Mouse (Mus musculus): ENCODE results near the gene Ip6k2. TPM values are rescaled to one million over a fixed set of nuclear protein-coding genes. Genes with fewer than 3 reads are reported as not detected.

Ip6k2 gene
- total RNA-seq, 1 experiment: 24.4 TPM

DNA sequence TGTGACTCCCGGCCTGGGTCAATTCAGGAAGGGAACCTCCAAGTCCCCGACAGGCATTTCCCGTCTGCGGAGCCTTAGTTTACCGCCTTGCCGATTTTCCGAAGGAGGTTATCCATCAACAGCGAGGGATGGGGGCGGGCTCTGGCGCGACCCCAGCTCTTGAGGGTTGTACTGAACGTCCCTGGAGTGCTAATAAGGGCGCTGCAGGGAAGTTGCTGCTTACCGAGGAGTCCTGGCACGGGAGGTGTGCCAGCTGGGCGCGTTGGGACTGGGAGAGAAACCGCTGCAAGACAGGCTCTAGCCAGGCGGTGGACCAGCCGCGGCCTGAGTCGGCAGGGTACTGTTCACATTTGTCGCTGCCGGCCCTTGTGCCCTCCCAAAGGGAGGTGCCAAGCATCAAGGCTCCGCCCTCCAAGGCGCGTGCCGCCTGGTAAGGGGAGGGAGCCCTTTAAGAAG is 70.7 kb downstream of the Ip6k2 start:
- Histone ChIP-seq H3K9me3 (ENCODE audit: control insufficient read depth, insufficient read depth, low read depth, low read length) (no peaks in the 10 kb centered on the region), H3K36me3 (ENCODE audit: control insufficient read depth, insufficient read depth, low read length, poor library complexity, severe bottlenecking) (peaks cover 3% of the 10 kb centered on the region; the same call in 1 of the 2 replicates), H3K4me1 (ENCODE audit: control insufficient read depth in 2 of 2, insufficient read depth in 2 of 2, low read length in 2 of 2, poor library complexity in 1 of 2) (peaks cover 0 to 12% of the 10 kb centered on the region in 2 experiments; a peak in 1 of 4 replicates), H3K4me3 (ENCODE audit: insufficient read depth in 1 of 2, low read depth in 1 of 2, low read length in 2 of 2, poor library complexity in 1 of 2, severe bottlenecking in 1 of 2) (peak overlapping the region; percentile 73 to 91), H3K9ac (ENCODE audit: insufficient read depth, low read depth, low read length, poor library complexity, severe bottlenecking) (peak overlapping the region; percentile 86), H3K27ac (ENCODE audit: insufficient read depth, low read depth, low read length, poor library complexity, severe bottlenecking) (no peak overlapping the region; the same call in 1 of the 2 replicates)
- in situ Hi-C loops (cut with MboI; ENCODE audit: low sequenced_read_pairs in 2 of 2, unreplicated experiment in 2 of 2): no loop called here
- peak; percentile 86 for DNase-seq (ENCODE audit: low read depth, low spot score)
- TF ChIP-seq HCFC1 (IDR thresholded peaks at IDR 0.05; ENCODE audit: borderline replicate concordance, insufficient read depth, low read length) (no peak), ZC3H11A (IDR thresholded peaks at IDR 0.05; ENCODE audit: borderline replicate concordance, low read depth, low read length) (no peak), MAFK (IDR thresholded peaks at IDR 0.05; ENCODE audit: insufficient read depth, low read depth, low read length) (no peak), CHD2 (IDR thresholded peaks at IDR 0.05; ENCODE audit: low read depth, low read length) (no peak), ZNF384 (IDR thresholded peaks at IDR 0.05; ENCODE audit: low read depth, low read length) (no peak)

DNA sequence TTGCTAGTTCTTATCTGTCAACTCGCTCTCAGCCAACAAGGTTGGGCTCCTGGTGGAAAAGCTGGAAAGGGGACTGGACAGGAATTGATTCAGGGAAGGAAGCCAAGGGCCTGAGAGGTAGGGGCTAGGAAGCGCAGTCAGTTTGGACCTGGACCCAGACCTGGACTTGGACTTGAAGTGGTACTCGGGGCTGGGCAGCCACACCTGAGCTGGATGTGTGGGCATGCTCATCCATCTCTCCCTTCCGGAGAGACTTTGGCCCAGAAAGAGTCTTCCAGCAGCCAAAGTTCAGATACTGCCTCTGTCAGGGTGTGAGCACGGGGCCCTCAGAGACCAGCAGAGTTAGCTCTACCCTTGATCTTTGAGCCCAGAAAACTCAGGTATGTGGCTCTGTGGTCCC is 71.7 kb downstream of the Ip6k2 start:
- no peak for DNase-seq (ENCODE audit: low read depth, low spot score)
- H3K4me1 ChIP-seq (ENCODE audit: control insufficient read depth in 2 of 2, insufficient read depth in 2 of 2, low read length in 2 of 2, poor library complexity in 1 of 2): peaks cover 0 to 9% of the 10 kb centered on the region in 2 experiments; a peak in 1 of 4 replicates
- no peaks in the 10 kb centered on the region for H3K9me3 ChIP-seq (ENCODE audit: control insufficient read depth, insufficient read depth, low read depth, low read length)
- no peak for TF ChIP-seq HCFC1 (IDR thresholded peaks at IDR 0.05; ENCODE audit: borderline replicate concordance, insufficient read depth, low read length)
- no peak for TF ChIP-seq ZC3H11A (IDR thresholded peaks at IDR 0.05; ENCODE audit: borderline replicate concordance, low read depth, low read length)
- no peak for TF ChIP-seq ZNF384 (IDR thresholded peaks at IDR 0.05; ENCODE audit: low read depth, low read length)
- TF ChIP-seq CHD2 (IDR thresholded peaks at IDR 0.05; ENCODE audit: low read depth, low read length): no peak
- TF ChIP-seq MAFK (IDR thresholded peaks at IDR 0.05; ENCODE audit: insufficient read depth, low read depth, low read length): no peak
- no peak overlapping the region for H3K27ac ChIP-seq (ENCODE audit: insufficient read depth, low read depth, low read length, poor library complexity, severe bottlenecking)
- in situ Hi-C loops (cut with MboI; ENCODE audit: low sequenced_read_pairs in 2 of 2, unreplicated experiment in 2 of 2): no loop called here
- peaks cover 3% of the 10 kb centered on the region; the same call in 1 of the 2 replicates for H3K36me3 ChIP-seq (ENCODE audit: control insufficient read depth, insufficient read depth, low read length, poor library complexity, severe bottlenecking)
- H3K4me3 ChIP-seq (ENCODE audit: insufficient read depth in 1 of 2, low read depth in 1 of 2, low read length in 2 of 2, poor library complexity in 1 of 2, severe bottlenecking in 1 of 2): peak overlapping the region in 1 of 2 experiments; percentile 73; a peak in 1 of 4 replicates
- H3K9ac ChIP-seq (ENCODE audit: insufficient read depth, low read depth, low read length, poor library complexity, severe bottlenecking): no peak overlapping the region

Other genes starting within 250 kb of the Ip6k2 start
- gene Impdh2, start 223.5 kb upstream of the Ip6k2 start, total RNA-seq (2012; rRNA removed): 344 and 404 TPM in 2 replicates
- 36.6 and 57.3 TPM in 2 replicates for gene Ndufaf3, start 216.4 kb upstream of the Ip6k2 start, total RNA-seq (2012; rRNA removed)
- gene Dalrd3, start 213.9 kb upstream of the Ip6k2 start, total RNA-seq (2012; rRNA removed): 112 and 209 TPM in 2 replicates
- 56.9 and 78.8 TPM in 2 replicates for gene Wdr6, start 205.1 kb upstream of the Ip6k2 start, total RNA-seq (2012; rRNA removed)
- gene P4htm, start 186.1 kb upstream of the Ip6k2 start, total RNA-seq (2012; rRNA removed): 13.7 and 18.1 TPM in 2 replicates
- 98.7 and 128 TPM in 2 replicates for gene Arih2, start 134.4 kb upstream of the Ip6k2 start, total RNA-seq (2012; rRNA removed)
- gene Slc25a20, start 121.7 kb upstream of the Ip6k2 start, total RNA-seq (2012; rRNA removed): 42.0 and 59.4 TPM in 2 replicates
- 12.0 and 18.2 TPM in 2 replicates for gene Prkar2a, start 94.5 kb upstream of the Ip6k2 start, total RNA-seq (2012; rRNA removed)
- 17.4 and 20.2 TPM in 2 replicates for gene Nckipsd, start 24.6 kb downstream of the Ip6k2 start, total RNA-seq (2012; rRNA removed)
- 4.3 and 14.6 TPM in 2 replicates for gene Celsr3, start 42.5 kb downstream of the Ip6k2 start, total RNA-seq (2012; rRNA removed)
- 15.1 and 19.8 TPM in 2 replicates for gene Slc26a6, start 69.5 kb downstream of the Ip6k2 start, total RNA-seq (2012; rRNA removed)
- gene Tmem89, start 130.8 kb downstream of the Ip6k2 start, total RNA-seq (2012; rRNA removed): 0.22 and 0.53 TPM in 2 replicates
- 354 and 426 TPM in 2 replicates for gene Uqcrc1, start 152.8 kb downstream of the Ip6k2 start, total RNA-seq (2012; rRNA removed)
- gene Col7a1, start 169.8 kb downstream of the Ip6k2 start, total RNA-seq (2012; rRNA removed): 15.1 and 25.5 TPM in 2 replicates
- 0.36 TPM in 1 of 2 replicates, not detected in the other for gene Ucn2, start 202.2 kb downstream of the Ip6k2 start, total RNA-seq (2012; rRNA removed)
- gene Pfkfb4, start 208.0 kb downstream of the Ip6k2 start, total RNA-seq (2012; rRNA removed): 4.4 and 5.0 TPM in 2 replicates